Mouse (Mus musculus): Measurements from ENCODE around the gene Serp2. TPM values are rescaled to one million over a fixed set of nuclear protein-coding genes. Genes with fewer than 3 reads are reported as not detected.

The Serp2 gene
- polyA plus RNA-seq, 1 experiment from 2014 or later: 10.0 TPM

GRCm38 (mm10) chr14:76515620-76516019 lies 41.1 kb downstream of the Serp2 start:
- no peaks in the 10 kb centered on the region for H3K36me3 ChIP-seq
- WGBS: 69% methylated on average over 7 of the region's 7 CpGs
- H3K4me2 ChIP-seq (replicated peaks): no peak overlapping the region
- H3K27ac ChIP-seq: no peak overlapping the region
- no peak for ATAC-seq
- no peak overlapping the region for H3K4me3 ChIP-seq (replicated peaks)
- H3K9me3 ChIP-seq: no peaks in the 10 kb centered on the region
- no peaks in the 10 kb centered on the region for H3K27me3 ChIP-seq (replicated peaks)
- no peak overlapping the region for H3K9ac ChIP-seq
- peaks cover 12% of the 10 kb centered on the region for H3K4me1 ChIP-seq (replicated peaks)

GRCm38 (mm10) chr14:76514050-76514585 lies 42.6 kb downstream of the Serp2 start:
- Histone ChIP-seq H3K27ac (peak overlapping the region; percentile 44; the same call in 1 of the 2 replicates), H3K27me3 (replicated peaks) (no peaks in the 10 kb centered on the region), H3K9ac (no peak overlapping the region), H3K4me1 (replicated peaks) (peaks cover 9% of the 10 kb centered on the region), H3K36me3 (no peaks in the 10 kb centered on the region), H3K4me3 (replicated peaks) (no peak overlapping the region), H3K4me2 (replicated peaks) (peak overlapping the region; percentile 17; the same call in 1 of the 2 replicates), H3K9me3 (no peaks in the 10 kb centered on the region)
- 51% methylated on average over 6 of the region's 6 CpGs for WGBS
- ATAC-seq: no peak

- H3K27me3 ChIP-seq (replicated peaks): no peaks in the 10 kb centered on the region
- peaks cover 9% of the 10 kb centered on the region for H3K4me1 ChIP-seq (replicated peaks)
- no peak overlapping the region for H3K4me3 ChIP-seq (replicated peaks)
- ATAC-seq: no peak
- peak overlapping the region; percentile 44 for H3K27ac ChIP-seq
- H3K9me3 ChIP-seq: no peaks in the 10 kb centered on the region
- 37% methylated on average over 11 of the region's 11 CpGs for WGBS
- H3K9ac ChIP-seq: no peak overlapping the region
- H3K36me3 ChIP-seq: no peaks in the 10 kb centered on the region
- H3K4me2 ChIP-seq (replicated peaks): peak overlapping the region; percentile 17; the same call in 1 of the 2 replicates
Observed at GRCm38 (mm10) chr14:76513395-76514049, 43.2 kb downstream of the Serp2 start.

GRCm38 (mm10) chr14:76511971-76512370 lies 44.7 kb downstream of the Serp2 start:
- H3K4me3 ChIP-seq (replicated peaks): no peak overlapping the region
- H3K27me3 ChIP-seq (replicated peaks): no peaks in the 10 kb centered on the region
- no peak for ATAC-seq
- H3K36me3 ChIP-seq: no peaks in the 10 kb centered on the region; the same call in 1 of the 2 replicates
- no peak overlapping the region for H3K9ac ChIP-seq
- H3K27ac ChIP-seq: no peak overlapping the region
- H3K4me2 ChIP-seq (replicated peaks): no peak overlapping the region
- no peaks in the 10 kb centered on the region for H3K9me3 ChIP-seq
- 77% methylated on average over 7 of the region's 7 CpGs for whole genome bisulfite sequencing
- peaks cover 13% of the 10 kb centered on the region for H3K4me1 ChIP-seq (replicated peaks)

- 60% methylated on average over 10 of the region's 10 CpGs for WGBS
- Histone ChIP-seq H3K4me1 (replicated peaks) (peaks cover 15% of the 10 kb centered on the region), H3K9me3 (no peaks in the 10 kb centered on the region), H3K36me3 (no peaks in the 10 kb centered on the region; the same call in 1 of the 2 replicates), H3K4me2 (replicated peaks) (no peak overlapping the region), H3K27ac (no peak overlapping the region), H3K27me3 (replicated peaks) (no peaks in the 10 kb centered on the region), H3K9ac (no peak overlapping the region), H3K4me3 (replicated peaks) (no peak overlapping the region)
- no peak for ATAC-seq
Observed at GRCm38 (mm10) chr14:76508701-76509100, 48.0 kb downstream of the Serp2 start.

GRCm38 (mm10) chr14:76507804-76508500 lies 48.7 kb downstream of the Serp2 start:
- H3K9me3 ChIP-seq: no peaks in the 10 kb centered on the region
- peak overlapping the region; percentile 88; the same call in 1 of the 2 replicates for H3K4me2 ChIP-seq (replicated peaks)
- no peaks in the 10 kb centered on the region; the same call in 1 of the 2 replicates for H3K36me3 ChIP-seq
- no peak for ATAC-seq
- H3K4me3 ChIP-seq (replicated peaks): no peak overlapping the region
- 62% methylated on average over 9 of the region's 9 CpGs for WGBS
- peaks cover 14% of the 10 kb centered on the region for H3K4me1 ChIP-seq (replicated peaks)
- H3K27ac ChIP-seq: peak overlapping the region; percentile 7; the same call in 1 of the 2 replicates
- no peaks in the 10 kb centered on the region for H3K27me3 ChIP-seq (replicated peaks)
- no peak overlapping the region for H3K9ac ChIP-seq

- no peaks in the 10 kb centered on the region; the same call in 1 of the 2 replicates for H3K36me3 ChIP-seq
- 84% methylated on average over 7 of the region's 7 CpGs for WGBS
- peaks cover 14% of the 10 kb centered on the region for H3K4me1 ChIP-seq (replicated peaks)
- H3K9me3 ChIP-seq: no peaks in the 10 kb centered on the region
- H3K4me2 ChIP-seq (replicated peaks): peak overlapping the region; percentile 88
- no peak overlapping the region for H3K9ac ChIP-seq
- H3K27ac ChIP-seq: no peak overlapping the region
- ATAC-seq: no peak
- no peaks in the 10 kb centered on the region for H3K27me3 ChIP-seq (replicated peaks)
- H3K4me3 ChIP-seq (replicated peaks): no peak overlapping the region
Observed at GRCm38 (mm10) chr14:76507357-76507756, 49.3 kb downstream of the Serp2 start.

- Histone ChIP-seq H3K9me3 (no peaks in the 10 kb centered on the region), H3K4me2 (replicated peaks) (peak overlapping the region; percentile 88), H3K4me1 (replicated peaks) (peaks cover 14% of the 10 kb centered on the region), H3K36me3 (no peaks in the 10 kb centered on the region; the same call in 1 of the 2 replicates), H3K9ac (peak overlapping the region; percentile 91), H3K27ac (peak overlapping the region; percentile 100), H3K4me3 (replicated peaks) (peak overlapping the region; percentile 65), H3K27me3 (replicated peaks) (no peaks in the 10 kb centered on the region)
- ATAC-seq: no peak
- 37% methylated on average over 27 of the region's 27 CpGs for WGBS
Observed at GRCm38 (mm10) chr14:76506425-76507205, 50.1 kb downstream of the Serp2 start.

GRCm38 (mm10) chr14:76505439-76506220 lies 51.1 kb downstream of the Serp2 start:
- Histone ChIP-seq H3K4me3 (replicated peaks) (peak overlapping the region; percentile 65), H3K27me3 (replicated peaks) (no peaks in the 10 kb centered on the region), H3K9ac (peak overlapping the region; percentile 91), H3K4me1 (replicated peaks) (peaks cover 14% of the 10 kb centered on the region), H3K36me3 (no peaks in the 10 kb centered on the region; the same call in 1 of the 2 replicates), H3K9me3 (no peaks in the 10 kb centered on the region), H3K4me2 (replicated peaks) (peak overlapping the region; percentile 88), H3K27ac (peak overlapping the region; percentile 100)
- under 1% methylated on average over 31 of the region's 31 CpGs for WGBS
- ATAC-seq: peak; percentile 89

- Histone ChIP-seq H3K36me3 (no peaks in the 10 kb centered on the region; the same call in 1 of the 2 replicates), H3K9me3 (no peaks in the 10 kb centered on the region), H3K4me1 (replicated peaks) (peaks cover 18% of the 10 kb centered on the region), H3K27ac (peak overlapping the region; percentile 100), H3K9ac (peak overlapping the region; percentile 91), H3K4me3 (replicated peaks) (peak overlapping the region; percentile 65), H3K27me3 (replicated peaks) (no peaks in the 10 kb centered on the region), H3K4me2 (replicated peaks) (peak overlapping the region; percentile 88)
- under 1% methylated on average over 10 of the region's 10 CpGs for whole genome bisulfite sequencing
- no peak for ATAC-seq
Observed at GRCm38 (mm10) chr14:76505101-76505438, 51.6 kb downstream of the Serp2 start.

GRCm38 (mm10) chr14:76504121-76504737 lies 52.5 kb downstream of the Serp2 start:
- peak overlapping the region; percentile 91 for H3K9ac ChIP-seq
- under 1% methylated on average over 52 of the region's 52 CpGs for WGBS
- peak overlapping the region; percentile 100 for H3K27ac ChIP-seq
- no peaks in the 10 kb centered on the region for H3K9me3 ChIP-seq
- no peaks in the 10 kb centered on the region; the same call in 1 of the 2 replicates for H3K36me3 ChIP-seq
- peak overlapping the region; percentile 65 for H3K4me3 ChIP-seq (replicated peaks)
- ATAC-seq: peak; percentile 96
- H3K4me2 ChIP-seq (replicated peaks): peak overlapping the region; percentile 88
- peaks cover 21% of the 10 kb centered on the region for H3K4me1 ChIP-seq (replicated peaks)
- no peaks in the 10 kb centered on the region for H3K27me3 ChIP-seq (replicated peaks)
